In the genomic region with DNA sequence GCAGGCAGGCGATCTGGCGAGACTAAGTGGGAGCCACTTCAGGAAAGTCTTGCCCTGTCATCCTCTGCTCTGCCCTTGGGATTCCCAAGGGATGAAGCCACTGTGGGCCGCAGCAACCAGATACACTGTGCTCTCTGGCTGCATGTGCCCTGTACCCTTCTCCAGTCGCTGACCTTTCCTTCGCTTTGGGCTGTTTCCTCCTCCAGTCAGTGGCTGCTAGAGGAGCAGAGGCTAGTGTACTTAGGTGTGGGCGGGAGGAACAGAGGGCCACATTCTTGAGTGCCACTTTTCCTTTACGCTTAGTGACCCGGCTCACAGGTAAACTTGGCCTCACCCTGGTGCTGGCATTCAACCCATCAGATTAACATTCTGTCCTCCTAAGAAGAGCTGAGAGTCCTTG, we compare ENCODE assay signal across 8 mouse cellular contexts. TPM values are rescaled to one million over a fixed set of nuclear protein-coding genes. Genes with fewer than 3 reads are reported as not detected.
DNase-seq lines count a peak whose midpoint lies in the region; ATAC-seq lines count a peak whose summit lies in the region.

No protein-coding gene starts in this region.

- H3K4me2 ChIP-seq in limb, embryonic 13.5 days (replicated peaks), result peak overlapping the region; percentile 41
- 0 out of 2 replicates have a peak overlapping the region, but pooled peaks have one; percentile 28 for H3K4me2 ChIP-seq in neural tube, embryonic 15.5 days

- peak; percentile 90 for DNase-seq in urinary bladder, postnatal 14 days (ENCODE audit: low spot score)
- DNase-seq in urinary bladder, adult 2 months (ENCODE audit: low spot score), result no peak
- peak; percentile 36 for DNase-seq in hindbrain, embryonic 10.5 days (ENCODE audit: low spot score)
- DNase-seq in layer of hippocampus, postnatal 14 days (ENCODE audit: low spot score in 2 of 2), result no peak
- no peak for DNase-seq in layer of hippocampus, adult 9-11 months
- DNase-seq in adrenal gland, postnatal 25 days, result no peak

- peaks cover 3% of the 10 kb centered on the region; the same call in 1 of the 2 replicates for H3K27me3 ChIP-seq in hindbrain, embryonic 10.5 days (ENCODE audit: insufficient read depth, poor library complexity, severe bottlenecking)
- H3K27me3 ChIP-seq in limb, embryonic 13.5 days, result no peaks in the 10 kb centered on the region
- H3K27me3 ChIP-seq in neural tube, embryonic 15.5 days (replicated peaks), result 0 out of 2 replicates have a peak, but pooled peaks cover 2% of the 10 kb centered on the region

- WGBS in hindbrain, embryonic 10.5 days, result 41% methylated on average over 8 of the region's 8 CpGs
- WGBS in limb, embryonic 13.5 days, result 41% methylated on average over 8 of the region's 8 CpGs
- 43% methylated on average over 8 of the region's 8 CpGs for WGBS in neural tube, embryonic 15.5 days

- H3K4me3 ChIP-seq in hindbrain, embryonic 10.5 days, result peak overlapping the region; percentile 28
- peak overlapping the region; percentile 5; the same call in 1 of the 2 replicates for H3K4me3 ChIP-seq in limb, embryonic 13.5 days
- no peak overlapping the region for H3K4me3 ChIP-seq in neural tube, embryonic 15.5 days (replicated peaks)

- peaks cover 21% of the 10 kb centered on the region for H3K4me1 ChIP-seq in hindbrain, embryonic 10.5 days (replicated peaks)
- H3K4me1 ChIP-seq in limb, embryonic 13.5 days, result peaks cover 24% of the 10 kb centered on the region
- peaks cover 10% of the 10 kb centered on the region for H3K4me1 ChIP-seq in neural tube, embryonic 15.5 days

- H3K9me3 ChIP-seq in hindbrain, embryonic 10.5 days, result no peaks in the 10 kb centered on the region
- no peaks in the 10 kb centered on the region for H3K9me3 ChIP-seq in limb, embryonic 13.5 days
- H3K9me3 ChIP-seq in neural tube, embryonic 15.5 days (replicated peaks), result no peaks in the 10 kb centered on the region

- H3K27ac ChIP-seq in hindbrain, embryonic 10.5 days, result peak overlapping the region; percentile 79
- peak overlapping the region; percentile 55; the same call in 1 of the 2 replicates for H3K27ac ChIP-seq in limb, embryonic 13.5 days
- H3K27ac ChIP-seq in neural tube, embryonic 15.5 days (replicated peaks), result no peak overlapping the region

- no peak for ATAC-seq in limb, embryonic 13.5 days (ENCODE audit: low FRiP score, low read depth)
- ATAC-seq in neural tube, embryonic 15.5 days (ENCODE audit: low FRiP score), result peak; percentile 38; the same call in 1 of the 2 replicates

- H3K9ac ChIP-seq in limb, embryonic 13.5 days, result 0 out of 2 replicates have a peak overlapping the region, but pooled peaks have one; percentile 39
- H3K9ac ChIP-seq in neural tube, embryonic 15.5 days (replicated peaks), result 0 out of 2 replicates have a peak overlapping the region, but pooled peaks have one; percentile 11

- H3K36me3 ChIP-seq in hindbrain, embryonic 10.5 days, result no peaks in the 10 kb centered on the region
- no peaks in the 10 kb centered on the region for H3K36me3 ChIP-seq in limb, embryonic 13.5 days
- no peaks in the 10 kb centered on the region for H3K36me3 ChIP-seq in neural tube, embryonic 15.5 days

RNA-seq across cellular contexts. Expression of a gene that starts 10.6 kb away (rescaled TPM):
- polyA plus RNA-seq in urinary bladder, adult 2 months (2012; rRNA removed), result 38.1 and 38.6 TPM in 2 replicates
- polyA plus RNA-seq in hindbrain, embryonic 10.5 days (2016; fragmentation: Nextera tagmentation; extraction: Ambion mirVana), result 0.65 and 0.92 TPM in 2 replicates
- polyA plus RNA-seq in limb, embryonic 13.5 days (2015; fragmentation: Nextera tagmentation; extraction: Ambion mirVana), result 1.8 and 2.3 TPM in 2 replicates
- 4.5 and 6.5 TPM in 2 replicates for polyA plus RNA-seq in neural tube, embryonic 15.5 days (2015; fragmentation: Nextera tagmentation; extraction: Ambion mirVana)
- 10 to 100 TPM; 14.8 to 18.4 TPM for total RNA-seq in layer of hippocampus, postnatal 14 days (2021)
- 1.4 and 2.3 TPM in 2 replicates for total RNA-seq in adrenal gland, postnatal 25 days (2021)

Comparison
In these comparisons a context has a peak if more than half of its experiments do, and no peak if none do; other contexts are left out.
1. DNase-seq: peak in urinary bladder, postnatal 14 days (single experiment) and hindbrain, embryonic 10.5 days (single experiment); none in urinary bladder, adult 2 months (single experiment), layer of hippocampus, postnatal 14 days (0 of 2), layer of hippocampus, adult 9-11 months (single experiment) and adrenal gland, postnatal 25 days (single experiment).